Mouse (Mus musculus): Measurements from ENCODE around the gene Atp5j. TPM values are rescaled to one million over a fixed set of nuclear protein-coding genes. Genes with fewer than 3 reads are reported as not detected.

Gene Atp5j
- polyA plus RNA-seq, 1 experiment from 2014 or later = 558 TPM

DNA sequence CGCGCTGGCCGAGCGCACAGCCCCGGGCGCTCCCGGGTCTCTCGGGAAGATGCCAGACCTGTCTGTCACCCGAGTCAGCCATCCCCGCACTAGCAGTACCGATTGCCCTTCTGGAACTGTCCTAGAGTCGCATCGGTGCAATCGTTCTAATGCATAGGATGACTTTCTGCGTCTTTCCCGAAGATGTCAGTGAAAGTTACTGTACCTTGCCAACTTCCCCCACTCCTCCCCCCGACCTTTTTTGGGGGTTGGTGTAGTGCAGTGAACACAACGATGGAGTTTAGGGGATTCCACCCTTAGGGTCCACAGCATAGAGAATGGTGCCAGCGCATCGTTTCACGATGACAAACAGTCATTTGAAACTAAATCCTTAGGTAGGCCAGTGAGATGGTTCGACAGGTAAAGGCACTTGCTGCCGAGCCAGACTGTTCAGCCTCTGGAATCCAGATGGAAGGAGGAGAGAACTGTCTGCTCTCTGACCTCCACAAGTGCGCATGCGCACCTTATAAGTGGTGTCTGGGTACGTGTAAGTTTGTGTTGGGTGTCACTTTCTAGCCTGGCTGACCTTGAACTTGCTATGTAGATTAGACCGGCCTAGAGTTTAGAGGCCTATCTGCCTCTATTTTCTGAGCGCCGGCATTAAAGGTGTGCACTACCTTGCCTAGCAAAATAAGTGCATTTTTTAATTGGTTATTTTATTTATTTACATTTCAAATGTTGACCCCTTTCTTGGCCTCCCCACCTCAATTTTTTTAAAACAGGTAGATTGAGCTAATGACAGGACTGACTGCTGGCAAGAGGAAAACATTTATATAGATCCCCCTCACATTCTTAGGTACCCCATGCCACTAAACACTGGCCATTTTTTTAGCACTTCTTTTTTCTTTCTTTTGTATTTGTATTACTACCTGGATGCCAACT is 658 bp upstream of the Atp5j start:
- Histone ChIP-seq H3K36me3 (peaks cover 48% of the 10 kb centered on the region), H3K4me2 (peak overlapping the region; percentile 84), H3K4me1 (peaks cover 45% of the 10 kb centered on the region), H3K27me3 (replicated peaks) (no peaks in the 10 kb centered on the region), H3K4me3 (peak overlapping the region; percentile 95), H3K9ac (peak overlapping the region; percentile 96), H3K27ac (peak overlapping the region; percentile 97), H3K9me3 (replicated peaks) (no peaks in the 10 kb centered on the region)
- 0 out of 2 replicates have a peak, but pooled peaks have one; percentile 3 for ATAC-seq
- WGBS (ENCODE audit: insufficient replicate concordance) = 4% methylated on average over 29 of the region's 29 CpGs

DNA sequence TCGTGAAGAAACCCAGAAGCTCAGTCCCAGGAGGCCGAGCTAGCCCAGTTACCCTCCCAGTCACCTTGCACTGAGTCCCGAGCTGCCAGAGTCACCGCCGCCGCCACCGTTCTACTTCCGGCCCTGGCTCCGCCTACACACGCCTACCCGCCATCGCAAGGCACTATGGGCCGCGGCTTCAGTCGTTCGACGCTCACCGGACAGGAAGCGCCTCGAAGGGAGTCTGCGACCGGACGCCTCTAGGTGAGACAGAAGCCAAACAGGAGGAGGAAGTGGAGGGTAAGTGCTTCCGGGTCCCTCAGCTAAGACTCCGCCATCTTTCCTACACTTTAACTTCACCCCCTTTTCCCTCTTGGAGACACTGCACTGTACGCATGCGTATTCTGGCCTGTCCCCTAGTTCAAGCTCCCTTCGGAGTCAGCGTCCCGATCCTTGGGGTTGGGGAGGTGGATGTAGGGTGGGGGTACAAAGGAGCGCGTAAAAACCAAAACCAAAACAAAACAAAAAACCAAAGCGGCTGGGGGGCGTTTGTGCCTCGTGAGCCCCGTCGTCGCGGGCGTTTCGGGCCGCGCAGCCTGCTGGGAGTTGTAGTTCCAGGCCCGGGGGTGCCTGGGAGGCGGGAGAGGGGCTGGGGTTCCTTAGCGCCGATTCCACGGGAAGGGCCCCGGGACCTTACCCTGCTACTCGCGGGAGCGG is 532 bp downstream of the Atp5j start, which contains the start of gene Gabpa:
TSS of gene Gabpa (plus strand) at position 181 of the 696 bp plus-strand sequence.
- no peaks in the 10 kb centered on the region for H3K27me3 ChIP-seq (replicated peaks)
- H3K27ac ChIP-seq = peak within 1 kb of the TSS; percentile 97
- H3K4me2 ChIP-seq = peak within 1 kb of the TSS; percentile 84
- WGBS (ENCODE audit: insufficient replicate concordance) = under 1% methylated on average over 52 of the region's 52 CpGs
- peak within 1 kb of the TSS; percentile 96 for H3K9ac ChIP-seq
- H3K4me3 ChIP-seq = peak within 1 kb of the TSS; percentile 95
- H3K4me1 ChIP-seq = peaks cover 45% of the 10 kb centered on the region
- peaks cover 51% of the 10 kb centered on the region for H3K36me3 ChIP-seq
- no peaks in the 10 kb centered on the region for H3K9me3 ChIP-seq (replicated peaks)
- peak; percentile 94 for ATAC-seq

DNA sequence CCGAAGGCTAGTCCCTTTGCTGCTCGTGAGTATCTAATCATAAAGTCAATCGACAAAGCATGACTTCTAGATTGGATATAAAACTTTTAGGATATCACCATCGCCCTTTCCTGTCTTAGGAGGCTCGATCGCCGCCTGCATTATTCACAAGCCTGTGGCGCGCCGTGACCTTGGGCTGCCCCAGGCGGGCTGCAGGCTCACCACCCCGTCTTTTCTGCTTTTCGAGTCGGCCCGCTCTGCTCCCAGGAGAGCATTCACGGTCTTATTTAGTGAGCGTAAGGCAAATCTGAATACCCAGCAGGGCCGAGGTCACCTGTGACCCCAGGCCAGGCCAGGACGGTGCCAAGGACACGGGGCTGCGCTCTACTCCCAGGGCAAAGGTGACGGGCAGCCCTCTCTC is 1.1 kb downstream of the Atp5j start:
- no peaks in the 10 kb centered on the region for H3K9me3 ChIP-seq (replicated peaks)
- H3K36me3 ChIP-seq = peaks cover 53% of the 10 kb centered on the region
- H3K4me1 ChIP-seq = peaks cover 45% of the 10 kb centered on the region
- H3K27ac ChIP-seq = peak overlapping the region; percentile 97
- under 1% methylated on average over 22 of the region's 22 CpGs for WGBS (ENCODE audit: insufficient replicate concordance)
- peak overlapping the region; percentile 96 for H3K9ac ChIP-seq
- H3K27me3 ChIP-seq (replicated peaks) = no peaks in the 10 kb centered on the region
- H3K4me2 ChIP-seq = peak overlapping the region; percentile 84
- H3K4me3 ChIP-seq = peak overlapping the region; percentile 95
- ATAC-seq = no peak; the same call in 1 of the 2 replicates

DNA sequence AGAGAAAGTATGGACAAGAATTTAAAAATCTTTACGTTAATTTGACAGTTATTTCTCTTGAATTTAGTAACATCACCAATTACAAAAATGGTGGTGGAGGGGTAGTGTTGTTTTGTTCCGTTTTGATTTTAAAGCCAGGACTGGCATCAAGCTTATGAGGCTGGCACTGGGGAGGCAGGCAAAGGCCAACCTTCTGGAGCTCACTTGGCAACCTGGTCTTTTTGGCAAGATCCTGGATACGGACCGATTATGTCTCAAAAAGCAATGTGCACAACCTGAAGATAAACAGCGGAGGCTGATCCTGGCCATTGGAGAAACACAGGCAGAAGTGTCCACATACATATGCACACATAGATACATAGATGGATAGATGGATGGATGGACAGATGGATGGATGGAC is 2.7 kb downstream of the Atp5j start:
- H3K27me3 ChIP-seq (replicated peaks) = no peaks in the 10 kb centered on the region
- peaks cover 42% of the 10 kb centered on the region for H3K4me1 ChIP-seq
- peaks cover 60% of the 10 kb centered on the region for H3K36me3 ChIP-seq
- ATAC-seq = no peak
- no peak overlapping the region for H3K4me2 ChIP-seq
- H3K9me3 ChIP-seq (replicated peaks) = no peaks in the 10 kb centered on the region
- no peak overlapping the region for H3K9ac ChIP-seq
- 91% methylated on average over 5 of the region's 5 CpGs for WGBS (ENCODE audit: insufficient replicate concordance)
- no peak overlapping the region; the same call in 1 of the 2 replicates for H3K4me3 ChIP-seq
- H3K27ac ChIP-seq = no peak overlapping the region

DNA sequence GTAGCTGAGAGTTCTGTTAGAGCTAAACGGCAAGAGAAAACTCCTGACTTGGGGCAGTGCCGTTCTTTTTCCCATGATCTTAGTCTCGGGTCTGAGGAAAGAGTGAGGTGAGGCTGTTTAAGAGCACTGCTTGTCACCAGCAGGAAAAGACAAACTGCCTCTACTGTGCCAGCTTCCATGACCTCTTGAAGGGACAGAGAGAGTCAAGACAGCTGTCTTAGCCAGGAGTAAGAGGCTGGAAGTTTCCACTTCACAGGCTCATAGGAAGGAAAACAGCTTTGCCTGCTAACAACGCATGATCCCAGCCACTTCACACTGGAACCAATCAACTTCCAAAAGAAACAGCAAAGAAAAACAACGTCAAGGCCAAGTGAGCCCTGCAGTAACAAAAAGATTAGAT is 3.7 kb downstream of the Atp5j start:
- WGBS (ENCODE audit: insufficient replicate concordance) = 85% methylated on average over 5 of the region's 5 CpGs
- Histone ChIP-seq H3K4me2 (no peak overlapping the region), H3K4me1 (peaks cover 34% of the 10 kb centered on the region), H3K9me3 (replicated peaks) (no peaks in the 10 kb centered on the region), H3K4me3 (no peak overlapping the region), H3K27me3 (replicated peaks) (no peaks in the 10 kb centered on the region), H3K27ac (no peak overlapping the region), H3K9ac (no peak overlapping the region), H3K36me3 (peaks cover 63% of the 10 kb centered on the region)
- ATAC-seq = no peak

DNA sequence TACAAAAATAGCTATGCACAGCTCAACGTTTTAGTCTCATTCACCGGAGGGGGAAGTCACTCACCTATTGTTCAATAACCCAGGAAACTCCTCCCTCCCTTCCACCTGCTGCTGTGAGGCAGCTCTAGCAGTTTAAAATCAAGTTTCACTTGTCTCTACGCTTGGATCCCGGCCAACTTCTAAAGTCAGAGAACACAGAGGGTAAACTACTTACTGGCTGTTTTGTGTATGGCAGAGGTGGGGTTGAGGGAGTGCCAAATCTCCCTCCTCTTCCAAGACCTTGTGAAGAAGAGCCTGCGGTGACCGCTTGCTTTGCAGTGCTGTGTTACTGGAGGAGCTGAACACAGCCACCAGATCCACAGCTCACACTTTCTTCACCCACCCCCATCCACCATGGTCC is 10.4 kb downstream of the Atp5j start:
- Histone ChIP-seq H3K9me3 (replicated peaks) (no peaks in the 10 kb centered on the region), H3K9ac (no peak overlapping the region), H3K4me1 (no peaks in the 10 kb centered on the region), H3K27me3 (replicated peaks) (no peaks in the 10 kb centered on the region), H3K27ac (no peak overlapping the region), H3K4me3 (no peak overlapping the region), H3K4me2 (no peak overlapping the region), H3K36me3 (peaks cover 73% of the 10 kb centered on the region)
- ATAC-seq = no peak
- 79% methylated on average over 6 of the region's 6 CpGs for WGBS (ENCODE audit: insufficient replicate concordance)

DNA sequence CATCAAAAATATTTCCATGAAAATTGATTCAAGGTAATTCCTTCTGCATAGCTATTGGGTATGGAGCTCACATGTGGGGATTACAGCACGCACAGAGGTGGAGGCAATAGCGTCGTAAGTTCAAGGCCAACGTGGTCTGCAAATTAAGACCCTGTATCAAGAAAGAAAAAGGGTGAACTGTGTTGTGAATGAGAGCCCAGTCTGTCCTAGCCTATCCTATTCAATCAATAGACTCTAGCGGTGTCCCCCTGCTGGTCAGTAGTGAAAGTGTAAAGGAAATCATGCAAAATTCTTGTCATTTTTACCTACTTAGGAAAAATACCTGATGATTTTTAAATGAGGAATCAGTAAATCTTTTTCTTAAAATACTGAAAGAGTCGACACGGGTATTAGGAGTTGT is 18.0 kb downstream of the Atp5j start:
- no peak overlapping the region for H3K4me2 ChIP-seq
- H3K27me3 ChIP-seq (replicated peaks) = no peaks in the 10 kb centered on the region
- no peaks in the 10 kb centered on the region for H3K4me1 ChIP-seq
- no peak overlapping the region for H3K4me3 ChIP-seq
- H3K9me3 ChIP-seq (replicated peaks) = no peaks in the 10 kb centered on the region
- 37% methylated on average over 7 of the region's 7 CpGs for WGBS (ENCODE audit: insufficient replicate concordance)
- no peak for ATAC-seq
- H3K36me3 ChIP-seq = 0 out of 2 replicates have a peak, but pooled peaks cover 2% of the 10 kb centered on the region
- no peak overlapping the region for H3K27ac ChIP-seq
- H3K9ac ChIP-seq = no peak overlapping the region

DNA sequence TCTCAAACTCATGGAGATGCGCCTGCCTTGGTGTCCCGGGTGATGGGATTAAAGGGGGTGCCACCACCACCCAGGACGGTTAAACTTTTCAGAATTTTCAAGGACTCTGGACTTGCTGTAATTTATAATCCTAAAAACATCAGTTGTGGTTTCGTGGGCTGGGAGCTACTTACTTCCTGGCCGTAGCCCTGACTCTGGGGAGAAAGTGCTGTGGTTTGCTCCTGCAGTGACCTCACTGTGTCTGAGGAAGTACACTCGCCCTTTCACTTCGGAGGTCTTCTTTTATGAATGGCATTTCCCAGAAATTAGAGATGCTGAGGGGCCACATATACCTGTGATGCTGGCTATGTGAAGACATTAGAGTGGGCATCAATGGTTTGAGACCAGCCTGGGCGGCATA is 20.9 kb downstream of the Atp5j start:
- Histone ChIP-seq H3K27ac (no peak overlapping the region), H3K4me3 (no peak overlapping the region), H3K4me2 (peak overlapping the region; percentile 20; the same call in 1 of the 2 replicates), H3K9me3 (replicated peaks) (no peaks in the 10 kb centered on the region), H3K4me1 (no peaks in the 10 kb centered on the region), H3K27me3 (replicated peaks) (no peaks in the 10 kb centered on the region), H3K36me3 (no peaks in the 10 kb centered on the region), H3K9ac (no peak overlapping the region)
- 26% methylated on average over 8 of the region's 8 CpGs for WGBS (ENCODE audit: insufficient replicate concordance)
- ATAC-seq = no peak

DNA sequence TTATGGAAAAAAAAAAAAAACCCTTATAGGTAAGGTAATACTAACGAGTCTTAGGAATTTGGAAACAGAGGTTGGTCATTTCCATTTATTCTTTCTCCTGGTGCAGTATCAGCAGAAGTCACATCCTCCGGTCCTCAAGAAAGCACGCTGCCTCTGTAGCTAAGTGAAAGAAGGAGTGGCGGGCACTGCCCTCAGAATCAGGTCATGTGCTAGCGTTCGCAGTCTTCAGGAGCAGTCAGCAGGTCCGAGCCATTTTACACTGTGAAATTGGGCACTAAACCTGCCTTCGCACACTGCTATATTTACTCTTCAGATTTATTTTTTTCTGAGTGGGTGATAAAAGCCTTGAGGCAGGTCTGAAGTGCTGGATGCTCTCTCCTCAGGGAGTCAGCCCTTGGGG is 21.6 kb downstream of the Atp5j start:
- 59% methylated on average over 8 of the region's 8 CpGs for WGBS (ENCODE audit: insufficient replicate concordance)
- H3K9ac ChIP-seq = no peak overlapping the region

DNA sequence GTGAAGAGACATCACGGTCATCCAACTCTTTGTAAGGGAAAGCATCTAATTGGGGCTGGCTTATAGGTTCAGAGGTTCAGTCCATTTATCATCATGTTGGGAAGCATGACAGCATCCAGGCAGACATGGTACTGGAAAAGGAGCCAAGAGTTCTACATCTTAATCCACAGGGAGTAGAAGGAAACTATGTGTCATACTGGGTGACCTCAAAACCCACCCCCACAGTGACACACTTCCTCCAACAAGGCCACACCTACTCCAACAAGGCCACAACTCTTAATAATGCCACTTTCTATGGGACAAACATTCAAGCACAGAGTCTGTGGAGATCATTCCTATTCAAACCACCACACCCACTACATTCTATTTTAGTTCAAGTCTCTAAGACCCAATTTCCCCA is 25.2 kb downstream of the Atp5j start:
- H3K27ac ChIP-seq = no peak overlapping the region
- H3K9me3 ChIP-seq (replicated peaks) = no peaks in the 10 kb centered on the region
- no peak overlapping the region for H3K4me3 ChIP-seq
- no peak for ATAC-seq
- no peaks in the 10 kb centered on the region for H3K27me3 ChIP-seq (replicated peaks)
- H3K4me1 ChIP-seq = no peaks in the 10 kb centered on the region
- H3K4me2 ChIP-seq = no peak overlapping the region
- no peaks in the 10 kb centered on the region for H3K36me3 ChIP-seq
- no peak overlapping the region for H3K9ac ChIP-seq
- WGBS (ENCODE audit: insufficient replicate concordance) = 66% methylated on average over 1 of the region's 1 CpGs

More for the DNA sequence above, 21.6 kb downstream of the Atp5j start:
- H3K4me3 ChIP-seq = no peak overlapping the region
- H3K27ac ChIP-seq = no peak overlapping the region
- no peaks in the 10 kb centered on the region for H3K4me1 ChIP-seq
- no peaks in the 10 kb centered on the region for H3K9me3 ChIP-seq (replicated peaks)
- ATAC-seq = no peak
- H3K36me3 ChIP-seq = no peaks in the 10 kb centered on the region
- no peaks in the 10 kb centered on the region for H3K27me3 ChIP-seq (replicated peaks)
- 0 out of 2 replicates have a peak overlapping the region, but pooled peaks have one; percentile 20 for H3K4me2 ChIP-seq

DNA sequence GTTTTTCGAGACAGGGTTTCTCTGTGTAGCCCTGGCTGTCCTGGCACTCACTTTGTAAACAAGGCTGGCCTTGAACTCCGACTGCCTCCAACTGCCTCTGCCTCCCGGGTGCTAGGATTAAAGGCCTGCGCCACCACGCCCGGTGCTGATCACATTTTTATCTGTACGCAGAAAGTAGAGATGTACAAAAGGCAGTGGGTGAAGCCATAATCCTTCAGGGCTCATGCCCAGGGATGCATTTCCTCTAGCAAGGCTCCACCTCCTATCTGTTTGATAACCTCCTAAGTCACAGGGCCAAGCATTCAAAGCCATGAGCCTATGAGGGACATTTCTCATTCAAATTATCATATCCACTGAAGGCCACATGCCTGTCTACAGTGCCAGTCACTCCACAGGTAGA is 27.6 kb downstream of the Atp5j start:
- Histone ChIP-seq H3K9ac (no peak overlapping the region), H3K4me1 (no peaks in the 10 kb centered on the region; the same call in 1 of the 2 replicates), H3K27ac (no peak overlapping the region), H3K27me3 (replicated peaks) (no peaks in the 10 kb centered on the region), H3K36me3 (no peaks in the 10 kb centered on the region), H3K9me3 (replicated peaks) (no peaks in the 10 kb centered on the region), H3K4me3 (no peak overlapping the region), H3K4me2 (no peak overlapping the region)
- no peak for ATAC-seq
- 79% methylated on average over 7 of the region's 7 CpGs for WGBS (ENCODE audit: insufficient replicate concordance)

DNA sequence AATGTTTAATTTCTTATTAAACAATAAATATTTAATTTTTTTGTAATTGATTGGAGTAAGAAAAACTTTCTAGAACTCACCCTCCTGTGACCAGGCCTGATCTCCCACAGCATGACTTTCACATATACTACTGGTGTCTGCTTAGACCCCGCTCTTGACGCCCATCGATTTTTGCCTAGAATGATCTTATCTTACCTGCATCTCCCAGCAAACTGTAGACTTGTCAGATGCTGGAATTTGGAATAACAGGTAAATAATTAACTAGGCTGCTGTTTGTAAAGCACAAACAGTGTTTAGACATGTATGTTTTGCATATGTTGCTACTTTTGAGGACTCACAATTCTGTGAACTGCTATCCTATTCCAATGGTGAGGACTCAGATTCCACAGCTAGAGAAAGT is 29.2 kb downstream of the Atp5j start:
- Histone ChIP-seq H3K27ac (no peak overlapping the region), H3K4me2 (no peak overlapping the region), H3K36me3 (no peaks in the 10 kb centered on the region), H3K4me1 (no peaks in the 10 kb centered on the region; the same call in 1 of the 2 replicates), H3K4me3 (no peak overlapping the region), H3K27me3 (replicated peaks) (no peaks in the 10 kb centered on the region), H3K9me3 (replicated peaks) (no peaks in the 10 kb centered on the region), H3K9ac (no peak overlapping the region)
- ATAC-seq = peak; percentile 52; the same call in 1 of the 2 replicates
- 74% methylated on average over 3 of the region's 3 CpGs for WGBS (ENCODE audit: insufficient replicate concordance)
